Mouse (Mus musculus) layer of hippocampus, postnatal 14 days (tissue): Measurements from ENCODE around the gene Mrps6. TPM values are rescaled to one million over a fixed set of nuclear protein-coding genes. Genes with fewer than 3 reads are reported as not detected.

Source experiments
- DNase-seq, 2 experiments: peaks; one replicate each; pipeline ENCODE4 v3.0.0; 2021 to 2022; ENCODE audit warnings: low spot score in 2 of 2, mixed read lengths in 1 of 2
- long read RNA-seq, 2 experiments: library from polyadenylated mRNA; stranded (forward); transcript quantifications; one replicate each; pipeline ENCODE4 v2.0.0; 2021
- total RNA-seq, 2 experiments: library from RNA; stranded (reverse); gene quantifications; 2 replicates each; pipeline ENCODE4 v1.2.3; 2021

The Mrps6 gene
- 10 to 100 TPM; 46.2 to 62.5 TPM for total RNA-seq
- long read RNA-seq, experiment 1, transcript Mrps6-201 (3 exons, 846 nt): major isoform, 29 of 30 reads
- long read RNA-seq, experiment 1, partial matches to known transcripts: 1 of 30 reads
- long read RNA-seq, experiment 1, other reads (novel, unspliced or antisense): 0 of 30 reads
- long read RNA-seq, experiment 2, transcript Mrps6-201 (3 exons, 846 nt): major isoform, 74 of 76 reads
- long read RNA-seq, experiment 2, partial matches to known transcripts: 1 of 76 reads
- long read RNA-seq, experiment 2, other reads (novel, unspliced or antisense): 1 of 76 reads

DNA sequence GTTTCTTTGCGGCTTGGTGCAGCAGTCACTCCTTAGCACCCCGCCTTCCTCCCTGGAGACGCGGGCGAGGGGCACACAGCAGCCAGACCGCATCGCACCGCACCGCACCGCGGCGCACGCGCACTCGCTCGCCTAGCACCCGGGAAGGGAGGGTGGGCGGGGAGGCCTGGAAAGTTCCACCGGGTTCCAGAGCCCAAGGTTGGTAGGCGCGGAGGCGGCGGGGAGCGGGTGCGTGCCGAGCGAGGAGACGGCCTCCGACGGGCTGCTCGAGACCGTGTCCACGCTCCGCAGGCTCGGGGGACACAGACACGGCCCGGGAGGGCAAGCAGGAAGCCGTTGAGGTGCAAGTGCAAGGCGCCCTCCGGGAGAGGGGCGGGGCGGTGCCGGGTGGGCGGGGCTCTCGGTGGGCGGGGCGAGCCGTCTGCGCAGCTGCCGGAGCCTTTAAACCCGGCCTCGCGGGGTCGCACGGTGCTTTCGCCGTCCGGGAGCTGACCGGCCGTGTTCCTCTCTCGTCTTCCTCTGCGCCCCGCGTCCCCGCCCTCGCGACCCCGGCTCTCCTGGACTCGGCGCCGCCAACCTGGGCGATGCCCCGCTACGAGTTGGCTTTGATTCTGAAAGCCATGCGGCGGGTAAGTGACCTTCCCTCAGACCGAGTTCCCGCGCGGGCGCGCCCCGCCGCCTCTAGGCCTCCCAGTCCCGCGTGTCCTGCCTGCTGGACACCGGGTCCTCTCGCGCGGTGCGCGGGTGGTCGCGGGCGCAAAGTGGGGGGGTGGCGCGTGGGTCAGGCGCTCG is at the start of gene Mrps6, which contains the start of the genes Gm49711 and Slc5a3:
Mrps6 (plus strand) TSS at position 419 of the 792 bp plus-strand sequence.
Gm49711 (plus strand) TSS at position 465 of the 792 bp plus-strand sequence.
Slc5a3 (plus strand) TSS at position 471 of the 792 bp plus-strand sequence.
- DNase-seq: peak; percentile 87 to 91

DNA sequence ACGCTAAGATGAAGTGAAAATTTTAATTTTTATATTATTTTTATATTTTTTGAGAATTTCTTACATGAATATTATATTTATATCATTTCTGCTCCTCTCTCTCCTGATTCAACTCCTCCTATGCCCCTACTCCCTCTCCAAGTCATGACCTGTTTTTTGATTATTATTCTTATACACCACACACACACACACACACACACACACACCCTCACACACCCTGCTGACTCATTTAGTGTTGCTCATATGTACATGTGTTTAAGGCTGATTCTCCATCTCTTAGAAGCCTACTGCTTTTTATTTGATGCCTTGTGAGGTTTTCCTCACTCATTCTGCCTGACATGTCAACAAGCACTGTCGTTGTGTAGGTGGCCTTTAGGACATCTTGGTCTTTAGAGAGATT is 48.5 kb upstream of the Mrps6 start:
- DNase-seq: no peak

DNA sequence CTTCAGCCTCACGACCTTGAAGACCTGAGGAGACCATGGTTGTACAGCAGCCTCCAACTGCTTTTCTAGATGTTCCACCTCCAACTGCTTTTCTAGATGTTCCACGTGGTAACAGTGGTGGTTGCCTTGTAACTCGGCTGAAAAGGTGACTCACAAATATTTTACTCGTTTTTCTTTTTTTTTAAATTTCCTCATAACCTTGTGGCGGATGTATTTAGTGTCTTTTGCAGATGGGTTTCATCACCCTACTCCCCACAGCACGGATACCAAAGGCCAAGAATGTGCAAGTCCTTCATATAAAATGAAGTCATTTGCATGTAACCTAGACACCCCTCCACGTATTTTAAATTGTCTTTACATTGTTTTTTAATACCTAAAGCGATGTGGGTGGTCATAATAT is 41.3 kb upstream of the Mrps6 start:
- no peak for DNase-seq

DNA sequence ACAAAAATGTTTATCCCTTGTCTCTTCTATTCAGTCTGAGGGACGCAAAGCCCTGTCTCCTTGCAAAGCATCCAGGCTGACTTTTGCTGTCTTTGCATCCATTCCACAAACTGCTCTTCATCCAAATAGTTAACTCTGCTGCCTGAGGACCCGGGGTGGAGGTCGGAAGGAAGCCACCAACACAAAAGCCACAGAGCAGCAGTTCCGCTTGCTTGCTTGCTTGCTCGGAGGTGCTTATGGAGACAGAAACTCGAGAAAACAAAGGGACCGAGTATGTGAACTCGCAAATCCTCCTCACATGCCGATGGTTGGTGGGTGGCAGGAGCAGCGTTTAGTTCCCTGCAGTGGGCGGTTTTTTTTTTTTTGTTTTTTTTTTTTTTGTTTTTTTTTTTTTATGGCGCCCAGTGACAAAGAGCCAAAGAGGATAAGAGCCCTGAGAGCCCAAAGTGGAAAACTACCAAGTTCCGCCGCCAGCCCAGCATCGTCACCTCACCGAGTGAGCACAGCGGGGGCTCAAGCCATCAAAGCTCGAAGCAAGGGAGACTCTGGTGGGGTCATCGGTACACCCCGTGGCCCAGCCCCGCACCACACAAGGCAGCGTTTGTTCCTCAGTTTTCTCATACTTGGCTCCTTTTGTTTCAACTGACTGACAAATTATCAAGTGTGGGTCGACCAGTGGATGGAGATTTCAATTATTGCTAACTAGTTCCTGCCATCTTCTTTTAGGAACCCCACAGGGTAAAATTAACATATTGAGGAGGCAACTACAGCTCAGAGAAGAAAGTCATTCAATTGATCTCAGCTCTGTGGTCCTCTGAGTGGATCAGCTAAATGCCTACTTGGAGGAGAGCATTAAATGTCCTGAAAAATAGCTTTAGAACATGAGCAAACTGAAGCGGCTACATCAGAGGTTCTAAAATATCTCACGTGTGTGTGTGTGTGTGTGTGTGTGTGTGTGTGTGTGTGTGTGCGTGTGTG is 38.6 kb upstream of the Mrps6 start:
- DNase-seq: peak; percentile 12 to 40

DNA sequence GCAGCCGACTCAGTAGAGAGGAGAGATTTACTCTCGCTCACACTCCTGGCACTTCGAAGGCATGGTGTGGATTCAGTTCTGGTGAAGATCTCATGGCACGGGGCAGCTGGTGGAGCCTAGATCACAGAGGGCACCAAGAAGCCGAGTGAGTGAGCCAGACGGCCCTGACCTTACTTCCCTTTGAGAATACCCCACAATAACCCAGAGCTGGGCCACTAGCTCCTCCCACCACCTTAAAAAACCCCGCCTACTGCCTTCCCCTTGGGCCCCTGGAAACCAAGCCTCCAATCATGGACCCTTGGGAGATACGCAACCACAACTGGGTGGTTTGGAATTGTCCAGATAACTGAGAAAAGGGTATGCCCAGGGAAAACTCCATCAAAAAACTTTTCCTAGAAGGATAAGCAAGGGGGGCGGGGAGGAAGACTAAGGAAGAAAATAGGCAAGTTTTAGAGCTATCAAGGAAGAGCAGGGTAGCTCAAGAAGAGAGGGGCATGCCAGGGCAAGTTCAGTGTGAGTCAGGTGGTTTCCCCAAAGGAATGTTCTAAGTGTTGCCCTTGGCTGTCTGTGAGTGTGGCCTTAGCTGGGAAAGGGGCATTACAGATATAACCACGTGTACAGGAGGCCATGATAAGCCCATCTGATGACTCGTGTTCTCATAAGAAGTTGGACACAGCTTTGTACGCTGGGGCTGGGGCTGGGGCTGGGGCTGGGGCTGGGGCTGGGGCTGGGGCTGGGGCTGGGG is 36.2 kb upstream of the Mrps6 start:
- DNase-seq: no peak

DNA sequence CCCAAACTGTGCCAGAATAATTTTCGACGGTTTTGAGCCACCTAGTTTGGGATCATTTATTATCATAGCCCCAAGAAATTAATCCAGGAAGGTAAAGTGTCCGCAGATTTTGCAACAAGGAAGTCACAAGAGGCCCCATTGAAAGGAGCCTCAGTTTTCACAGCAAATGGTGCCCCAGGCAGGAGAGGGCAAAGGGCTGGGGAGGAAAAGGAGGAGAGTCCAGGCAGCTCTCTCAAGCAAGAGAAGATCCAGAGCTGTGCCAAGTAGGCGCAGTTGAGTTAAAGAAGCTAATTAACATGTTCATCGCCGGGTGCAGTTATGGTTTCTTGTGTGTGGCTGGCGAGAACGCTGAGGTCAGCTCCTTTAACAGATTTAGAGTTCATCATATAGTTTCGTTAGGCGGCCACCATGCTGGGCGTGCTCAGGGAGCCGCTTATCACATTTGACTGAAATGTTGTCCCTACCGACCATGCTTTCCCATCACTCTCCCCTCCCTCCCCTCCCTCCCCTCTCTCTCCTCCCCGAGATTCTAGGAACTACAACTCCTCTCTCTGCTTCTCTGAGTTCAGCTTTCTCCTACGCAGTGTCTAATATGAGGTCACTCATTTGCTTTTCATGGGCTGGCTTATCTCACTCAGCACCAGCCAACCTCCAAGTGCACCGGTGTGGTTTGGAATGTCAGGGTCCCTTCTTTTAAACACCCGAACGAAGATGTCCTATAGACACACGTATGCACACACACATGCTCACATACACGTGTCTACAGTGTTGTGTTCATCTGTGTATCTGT is 35.4 kb upstream of the Mrps6 start:
- no peak for DNase-seq

DNA sequence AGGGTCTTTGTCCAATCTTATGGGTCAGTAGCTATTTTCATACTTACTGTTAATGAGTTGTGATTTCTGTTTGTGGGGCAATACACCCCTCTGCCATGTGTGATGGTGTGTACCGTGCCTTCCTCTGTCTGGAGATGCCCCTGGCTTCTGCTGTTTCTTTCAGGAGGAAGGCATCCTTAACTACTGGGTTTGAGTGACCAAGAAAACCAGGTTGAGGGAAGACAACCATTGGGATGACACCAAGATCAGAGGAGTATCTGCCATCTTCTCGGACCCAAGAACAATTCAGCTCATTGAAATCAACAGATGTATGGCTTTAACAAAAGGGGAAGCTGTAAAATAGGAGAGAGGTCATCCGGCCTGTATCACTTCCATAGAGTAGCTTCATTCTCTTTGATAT is 24.8 kb upstream of the Mrps6 start:
- no peak for DNase-seq

DNA sequence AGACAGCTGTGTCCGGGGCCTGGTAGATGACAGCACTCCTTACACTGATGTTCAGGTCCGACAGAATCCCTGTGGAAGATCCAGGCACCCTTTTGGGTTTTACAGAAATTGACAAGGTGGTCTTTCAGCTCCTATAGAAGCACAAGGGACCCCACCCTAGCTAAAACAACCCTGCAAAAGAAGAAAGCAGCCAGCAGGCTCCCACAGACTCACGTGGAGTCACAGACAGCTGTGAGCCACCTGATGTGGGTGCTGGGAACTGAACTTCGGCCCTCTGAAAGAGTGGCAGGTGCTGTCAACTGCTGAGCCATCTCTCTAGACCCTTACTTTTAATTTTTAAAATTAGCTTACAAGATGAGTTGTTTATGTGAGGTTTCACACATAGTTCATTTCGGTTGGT is 23.4 kb upstream of the Mrps6 start:
- no peak for DNase-seq

DNA sequence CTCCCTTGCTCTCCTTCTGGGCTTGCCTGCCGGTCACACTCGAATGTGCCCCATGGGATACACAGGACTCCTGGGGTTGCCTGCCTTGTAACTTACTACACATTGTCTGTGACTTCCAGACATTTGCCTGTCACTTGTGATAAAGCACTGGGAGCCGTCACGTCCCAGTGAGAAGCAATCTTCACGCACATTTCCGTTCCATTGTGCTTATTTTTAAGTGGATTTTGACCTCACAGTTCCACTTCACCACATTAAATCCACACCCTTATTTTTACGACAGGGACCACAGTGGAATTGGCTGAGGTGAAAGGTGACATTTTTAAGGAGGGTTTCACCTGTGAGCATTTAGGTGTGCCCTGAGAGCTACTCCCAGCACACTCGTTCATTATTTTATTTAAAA is 21.4 kb upstream of the Mrps6 start:
- DNase-seq: no peak

DNA sequence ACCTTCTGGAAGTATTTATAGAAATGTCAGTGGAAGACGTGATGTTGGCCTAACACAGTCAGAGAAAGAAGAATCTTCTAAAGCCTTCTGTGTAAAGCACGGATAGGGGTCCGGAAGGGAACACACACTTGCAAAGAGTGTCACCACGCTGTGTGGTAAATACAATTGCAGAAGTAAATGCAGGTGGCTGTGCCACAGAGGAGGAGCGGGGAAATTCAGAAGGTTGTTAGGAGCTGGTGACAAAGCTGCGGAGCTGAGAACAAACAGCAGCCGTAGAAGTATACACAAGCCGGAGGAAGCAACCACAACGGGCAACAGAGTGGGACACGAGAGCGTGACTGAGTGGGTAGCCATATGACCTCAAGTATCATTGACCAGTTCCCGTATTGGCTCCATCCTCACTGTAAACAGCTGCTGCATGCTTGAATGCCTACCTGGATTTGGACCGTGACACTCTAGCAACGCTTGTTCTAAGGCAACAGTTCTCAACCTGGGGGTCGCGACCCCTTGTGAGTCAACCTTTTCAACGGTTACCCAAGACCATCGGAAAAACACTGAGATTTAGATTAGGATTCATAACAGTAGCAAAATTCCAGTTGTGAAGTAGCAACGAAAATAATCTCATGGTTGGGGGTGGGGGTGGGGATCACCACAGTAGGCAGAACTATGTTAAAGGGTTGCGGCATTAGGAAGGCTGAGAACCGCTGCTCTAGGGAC is 20.0 kb upstream of the Mrps6 start:
- no peak for DNase-seq

DNA sequence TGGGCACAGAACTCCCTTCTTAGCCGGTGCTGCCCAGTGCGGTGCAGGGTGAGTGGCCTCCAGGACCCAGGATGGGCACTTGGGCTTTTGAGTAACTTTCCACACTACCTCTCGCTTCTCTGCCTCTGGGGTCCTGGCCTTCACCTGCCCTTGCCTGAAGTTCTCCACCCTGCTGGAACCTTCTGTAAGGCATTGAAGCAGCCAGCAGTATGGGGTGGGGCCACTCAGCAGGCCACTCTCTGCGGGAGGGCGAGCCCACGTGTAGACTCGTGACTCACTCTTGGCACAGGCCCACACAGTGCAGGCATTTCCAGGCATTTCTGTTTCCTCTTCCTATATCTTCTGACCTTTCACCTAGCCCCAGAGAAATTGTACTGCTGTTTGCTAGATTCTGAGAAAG is 18.6 kb upstream of the Mrps6 start:
- DNase-seq: no peak

DNA sequence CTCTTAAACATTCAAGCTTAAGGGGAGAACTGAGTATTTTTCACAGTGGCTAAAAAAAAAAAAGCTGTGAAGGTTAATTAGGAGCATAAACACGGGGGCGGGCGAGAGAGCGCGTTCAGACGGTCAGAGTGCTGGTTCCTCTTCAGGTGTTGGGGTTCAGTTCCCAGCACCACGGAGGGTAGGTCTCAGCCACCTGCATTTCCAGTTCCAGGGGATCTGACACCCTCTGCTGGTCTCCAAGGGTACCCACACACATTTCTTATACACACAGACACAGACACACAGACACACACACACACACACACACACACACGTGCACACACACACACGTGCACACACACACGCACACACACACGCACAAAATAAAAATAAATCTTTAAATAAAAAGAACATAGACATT is 18.1 kb upstream of the Mrps6 start:
- DNase-seq: no peak

DNA sequence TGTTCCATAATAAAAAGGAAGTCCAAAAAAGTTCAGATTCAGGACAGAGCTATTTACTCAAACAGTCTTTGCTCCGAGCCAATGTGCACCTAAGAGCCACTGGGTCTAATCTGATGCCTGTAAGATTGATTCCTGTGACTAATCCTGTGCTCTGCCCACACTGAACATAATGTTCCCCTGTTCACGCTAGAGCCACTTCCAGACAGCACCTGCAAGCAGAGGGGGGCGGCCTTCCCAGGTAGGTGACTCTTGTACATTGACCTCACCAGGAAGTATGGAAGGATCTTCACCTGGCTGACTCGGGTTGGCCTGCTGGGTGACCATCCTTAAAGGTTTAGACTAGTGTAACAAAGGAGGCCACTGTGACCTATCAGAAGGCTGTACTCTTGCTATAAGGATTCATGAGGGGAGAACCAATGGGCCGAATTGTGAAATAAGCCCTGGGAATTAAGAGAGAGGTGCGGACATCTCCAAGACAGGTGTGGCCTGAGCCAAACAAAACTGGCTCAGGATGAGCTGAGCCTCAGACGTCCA is 6.2 kb upstream of the Mrps6 start:
- no peak for DNase-seq

DNA sequence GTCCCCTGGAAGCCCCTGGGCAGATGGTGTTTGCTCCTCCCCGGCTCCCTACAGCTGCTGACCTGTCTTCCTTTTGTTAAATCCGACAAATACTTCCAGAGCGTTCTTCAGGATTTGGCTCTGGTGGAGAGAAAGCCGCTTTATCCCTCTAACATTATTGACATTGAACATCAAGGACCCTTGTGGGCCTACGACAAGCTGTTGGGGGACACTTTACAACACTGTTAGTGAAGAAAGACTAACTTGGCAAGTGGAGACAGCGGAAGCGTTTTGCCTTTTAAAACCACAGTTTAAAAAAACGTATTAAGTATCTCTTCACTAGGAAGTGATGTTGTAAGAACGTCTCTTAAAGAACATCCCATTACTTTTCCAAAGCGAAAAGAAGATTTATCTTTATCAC is 5.5 kb upstream of the Mrps6 start:
- no peak for DNase-seq

DNA sequence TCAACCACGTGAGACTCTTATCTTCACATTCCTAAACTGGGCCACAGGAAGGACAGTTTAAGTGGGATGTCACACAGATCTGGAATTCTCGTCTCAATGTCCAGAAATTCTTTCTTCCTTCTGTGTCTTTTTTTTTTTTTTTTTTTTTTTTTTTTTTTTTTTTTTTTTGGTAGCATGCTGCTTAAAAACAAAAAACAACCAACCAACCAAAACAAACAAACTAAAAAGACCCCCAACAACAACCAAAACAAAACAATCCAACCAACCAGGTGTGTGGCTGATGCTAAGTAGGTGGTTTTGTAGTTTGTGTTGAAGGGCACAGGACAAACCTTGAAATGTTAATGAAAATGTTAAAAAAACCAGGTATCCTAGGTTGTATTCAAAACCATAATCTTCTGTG is 1.4 kb upstream of the Mrps6 start:
- no peak for DNase-seq

DNA sequence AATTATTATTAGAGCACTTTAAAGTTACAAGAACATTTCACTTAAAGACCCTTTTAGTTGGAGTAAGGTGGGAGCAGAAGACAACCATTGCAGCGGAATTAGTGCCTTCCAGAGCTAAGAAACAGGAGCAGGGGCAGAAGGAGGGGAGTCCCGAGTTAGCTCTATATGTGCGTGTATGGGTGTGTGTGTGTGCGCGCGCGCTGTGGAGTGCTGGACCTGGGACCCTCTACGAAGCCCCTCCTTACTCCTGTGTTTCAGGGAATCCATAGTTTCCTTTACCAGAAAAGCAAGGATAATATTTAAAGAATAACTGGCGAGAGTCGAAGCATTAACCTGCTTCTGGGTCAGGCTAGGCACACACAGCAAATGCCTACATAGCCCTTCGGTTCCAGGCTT is 616 bp upstream of the Mrps6 start:
- no peak for DNase-seq

DNA sequence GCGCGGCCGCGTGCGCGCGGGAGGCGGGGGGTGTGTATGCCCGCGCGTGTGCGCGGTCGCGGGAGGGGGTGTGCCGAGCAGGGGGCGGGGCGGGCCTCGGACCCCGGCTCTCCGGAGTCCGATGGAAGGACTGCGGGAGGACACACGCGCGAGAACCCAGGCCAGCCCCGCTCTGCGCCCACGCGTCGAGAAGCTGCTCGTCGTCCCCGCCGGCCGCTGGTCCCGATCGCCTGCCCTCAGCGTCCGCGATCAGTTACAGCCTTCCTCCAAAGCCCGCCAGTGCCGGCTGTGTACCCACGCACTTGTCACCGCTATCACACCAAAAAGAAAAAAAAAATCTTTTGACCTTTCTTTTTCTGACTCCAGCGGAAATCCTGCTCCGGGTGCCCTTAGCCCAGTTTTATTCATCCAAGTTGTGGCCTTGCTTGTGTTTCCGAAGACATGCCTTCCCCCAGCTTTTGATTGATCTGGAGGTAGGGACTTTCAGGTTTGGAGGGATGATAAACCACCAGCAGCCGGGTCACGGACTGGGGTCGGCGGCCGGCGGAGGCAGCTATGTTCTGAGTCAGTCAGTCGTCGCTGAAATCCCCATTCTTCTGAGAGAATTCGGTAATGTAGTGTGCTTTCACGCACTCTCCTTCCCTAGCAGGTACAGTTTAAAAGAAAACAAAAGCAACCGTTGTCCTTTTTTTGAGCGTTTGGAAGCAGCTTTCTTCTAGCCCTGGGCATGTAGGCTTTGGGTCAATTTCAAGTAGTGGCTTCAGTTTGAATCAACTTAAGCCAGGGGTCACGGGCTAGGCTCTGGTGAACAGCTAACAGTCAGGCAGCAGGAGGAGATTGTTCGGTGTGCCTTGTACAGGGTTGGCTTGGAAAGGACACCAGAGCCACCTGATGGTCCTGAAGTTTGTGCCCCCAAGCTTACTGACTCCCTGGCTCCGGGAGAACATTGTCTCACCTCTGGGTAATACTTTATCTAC is 862 bp downstream of the Mrps6 start:
- DNase-seq: peak in 1 of 2 experiments; percentile 11

DNA sequence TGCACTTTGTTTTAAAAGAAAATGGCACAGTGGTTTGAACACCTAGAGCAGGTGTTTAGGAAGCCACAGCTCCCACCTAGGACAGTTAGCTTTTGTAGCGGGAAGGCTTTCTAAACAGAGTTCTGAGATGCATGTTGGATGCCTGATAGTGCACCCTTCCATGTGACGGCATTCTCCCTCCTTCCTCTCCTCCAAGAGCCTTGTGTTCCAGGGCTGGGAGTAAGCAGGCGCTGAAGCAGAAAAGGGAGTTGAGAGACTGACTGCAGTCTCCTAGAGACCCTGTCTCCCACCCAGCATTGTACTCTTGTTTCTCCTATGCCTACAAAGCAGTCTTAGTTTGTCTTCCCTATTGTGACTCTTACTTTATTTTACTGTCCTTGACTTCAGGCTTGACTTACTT is 2.1 kb downstream of the Mrps6 start:
- DNase-seq: no peak
